Mouse (Mus musculus): ENCODE data around the gene Pitpnc1. TPM values are rescaled to one million over a fixed set of nuclear protein-coding genes. Genes with fewer than 3 reads are reported as not detected.

Pitpnc1 gene
- polyA plus RNA-seq, 1 experiment from 2014 or later: 39.2 TPM

GRCm38 (mm10) chr11:107342432-107342831 lies 128.1 kb downstream of the Pitpnc1 start:
- no peaks in the 10 kb centered on the region for H3K27me3 ChIP-seq
- WGBS: 83% methylated on average over 1 of the region's 1 CpGs
- no peaks in the 10 kb centered on the region for H3K9me3 ChIP-seq
- H3K36me3 ChIP-seq: no peaks in the 10 kb centered on the region
- no peak overlapping the region for H3K4me3 ChIP-seq
- H3K9ac ChIP-seq: no peak overlapping the region
- H3K27ac ChIP-seq (replicated peaks): no peak overlapping the region
- no peak for ATAC-seq (ENCODE audit: low FRiP score, low read depth)
- H3K4me2 ChIP-seq: no peak overlapping the region
- peaks cover 23% of the 10 kb centered on the region for H3K4me1 ChIP-seq (replicated peaks)

- H3K4me2 ChIP-seq: no peak overlapping the region
- peak; percentile 63 for ATAC-seq (ENCODE audit: low FRiP score, low read depth)
- H3K27me3 ChIP-seq: no peaks in the 10 kb centered on the region
- no peaks in the 10 kb centered on the region for H3K9me3 ChIP-seq
- no peak overlapping the region for H3K27ac ChIP-seq (replicated peaks)
- 29% methylated on average over 15 of the region's 15 CpGs for WGBS
- H3K4me1 ChIP-seq (replicated peaks): peaks cover 27% of the 10 kb centered on the region
- H3K9ac ChIP-seq: no peak overlapping the region
- H3K36me3 ChIP-seq: no peaks in the 10 kb centered on the region
- H3K4me3 ChIP-seq: no peak overlapping the region
Measured at GRCm38 (mm10) chr11:107341293-107341692, 129.2 kb downstream of the Pitpnc1 start.

GRCm38 (mm10) chr11:107340793-107341192 lies 129.7 kb downstream of the Pitpnc1 start:
- Histone ChIP-seq H3K4me1 (replicated peaks) (peaks cover 27% of the 10 kb centered on the region), H3K9me3 (no peaks in the 10 kb centered on the region), H3K36me3 (no peaks in the 10 kb centered on the region), H3K4me3 (no peak overlapping the region), H3K27me3 (no peaks in the 10 kb centered on the region), H3K9ac (no peak overlapping the region), H3K4me2 (no peak overlapping the region), H3K27ac (replicated peaks) (no peak overlapping the region)
- ATAC-seq (ENCODE audit: low FRiP score, low read depth): no peak
- WGBS: 26% methylated on average over 2 of the region's 2 CpGs

- 65% methylated on average over 7 of the region's 7 CpGs for WGBS
- Histone ChIP-seq H3K9me3 (no peaks in the 10 kb centered on the region), H3K4me3 (no peak overlapping the region), H3K36me3 (no peaks in the 10 kb centered on the region), H3K9ac (no peak overlapping the region), H3K4me1 (replicated peaks) (peaks cover 27% of the 10 kb centered on the region), H3K4me2 (no peak overlapping the region), H3K27me3 (no peaks in the 10 kb centered on the region), H3K27ac (replicated peaks) (no peak overlapping the region)
- no peak for ATAC-seq (ENCODE audit: low FRiP score, low read depth)
Measured at GRCm38 (mm10) chr11:107339224-107339805, 131.2 kb downstream of the Pitpnc1 start.

GRCm38 (mm10) chr11:107337391-107338148 lies 132.9 kb downstream of the Pitpnc1 start:
- H3K36me3 ChIP-seq: no peaks in the 10 kb centered on the region
- H3K9ac ChIP-seq: no peak overlapping the region
- H3K4me2 ChIP-seq: no peak overlapping the region
- ATAC-seq (ENCODE audit: low FRiP score, low read depth): no peak
- H3K4me1 ChIP-seq (replicated peaks): peaks cover 27% of the 10 kb centered on the region
- H3K27me3 ChIP-seq: no peaks in the 10 kb centered on the region
- H3K9me3 ChIP-seq: no peaks in the 10 kb centered on the region
- WGBS: 42% methylated on average over 18 of the region's 18 CpGs
- no peak overlapping the region for H3K27ac ChIP-seq (replicated peaks)
- no peak overlapping the region for H3K4me3 ChIP-seq

GRCm38 (mm10) chr11:107335756-107336155 lies 134.7 kb downstream of the Pitpnc1 start:
- Histone ChIP-seq H3K9ac (no peak overlapping the region), H3K27ac (replicated peaks) (peak overlapping the region; percentile 3; the same call in 1 of the 2 replicates), H3K36me3 (no peaks in the 10 kb centered on the region), H3K27me3 (no peaks in the 10 kb centered on the region), H3K4me1 (replicated peaks) (peaks cover 20% of the 10 kb centered on the region), H3K4me2 (no peak overlapping the region), H3K4me3 (no peak overlapping the region), H3K9me3 (no peaks in the 10 kb centered on the region)
- no peak; the same call in 1 of the 2 replicates for ATAC-seq (ENCODE audit: low FRiP score, low read depth)
- 63% methylated on average over 11 of the region's 11 CpGs for WGBS

- no peak for ATAC-seq (ENCODE audit: low FRiP score, low read depth)
- peaks cover 17% of the 10 kb centered on the region for H3K4me1 ChIP-seq (replicated peaks)
- H3K9ac ChIP-seq: no peak overlapping the region
- 77% methylated on average over 15 of the region's 15 CpGs for WGBS
- no peaks in the 10 kb centered on the region for H3K27me3 ChIP-seq
- H3K4me2 ChIP-seq: no peak overlapping the region
- no peaks in the 10 kb centered on the region for H3K36me3 ChIP-seq
- H3K9me3 ChIP-seq: no peaks in the 10 kb centered on the region
- no peak overlapping the region for H3K27ac ChIP-seq (replicated peaks)
- H3K4me3 ChIP-seq: no peak overlapping the region
Measured at GRCm38 (mm10) chr11:107334849-107335484, 135.5 kb downstream of the Pitpnc1 start.

- no peaks in the 10 kb centered on the region for H3K9me3 ChIP-seq
- H3K27ac ChIP-seq (replicated peaks): no peak overlapping the region
- no peak overlapping the region for H3K9ac ChIP-seq
- H3K27me3 ChIP-seq: no peaks in the 10 kb centered on the region
- peaks cover 6% of the 10 kb centered on the region; the same call in 1 of the 2 replicates for H3K4me1 ChIP-seq (replicated peaks)
- no peak overlapping the region for H3K4me2 ChIP-seq
- no peak for ATAC-seq (ENCODE audit: low FRiP score, low read depth)
- 98% methylated on average over 3 of the region's 3 CpGs for WGBS
- H3K4me3 ChIP-seq: no peak overlapping the region
- no peaks in the 10 kb centered on the region for H3K36me3 ChIP-seq
Measured at GRCm38 (mm10) chr11:107332905-107333304, 137.6 kb downstream of the Pitpnc1 start.

GRCm38 (mm10) chr11:107332332-107332731 lies 138.2 kb downstream of the Pitpnc1 start:
- 90% methylated on average over 13 of the region's 13 CpGs for WGBS
- Histone ChIP-seq H3K4me2 (no peak overlapping the region), H3K9ac (no peak overlapping the region), H3K36me3 (no peaks in the 10 kb centered on the region), H3K4me3 (no peak overlapping the region), H3K27ac (replicated peaks) (no peak overlapping the region), H3K27me3 (no peaks in the 10 kb centered on the region), H3K4me1 (replicated peaks) (peaks cover 2% of the 10 kb centered on the region; the same call in 1 of the 2 replicates), H3K9me3 (no peaks in the 10 kb centered on the region)
- no peak for ATAC-seq (ENCODE audit: low FRiP score, low read depth)

- no peak overlapping the region for H3K27ac ChIP-seq (replicated peaks)
- WGBS: 86% methylated on average over 2 of the region's 2 CpGs
- no peaks in the 10 kb centered on the region for H3K9me3 ChIP-seq
- H3K36me3 ChIP-seq: no peaks in the 10 kb centered on the region
- H3K9ac ChIP-seq: no peak overlapping the region
- H3K4me2 ChIP-seq: no peak overlapping the region
- ATAC-seq (ENCODE audit: low FRiP score, low read depth): no peak
- peaks cover under 1% of the 10 kb centered on the region for H3K4me1 ChIP-seq (replicated peaks)
- no peaks in the 10 kb centered on the region for H3K27me3 ChIP-seq
- H3K4me3 ChIP-seq: no peak overlapping the region
Measured at GRCm38 (mm10) chr11:107331425-107331824, 139.1 kb downstream of the Pitpnc1 start.

- no peak overlapping the region for H3K4me3 ChIP-seq
- H3K27ac ChIP-seq (replicated peaks): no peak overlapping the region
- WGBS: 75% methylated on average over 10 of the region's 10 CpGs
- H3K9ac ChIP-seq: no peak overlapping the region
- no peaks in the 10 kb centered on the region for H3K9me3 ChIP-seq
- H3K4me2 ChIP-seq: no peak overlapping the region
- no peak for ATAC-seq (ENCODE audit: low FRiP score, low read depth)
- H3K27me3 ChIP-seq: no peaks in the 10 kb centered on the region
- H3K36me3 ChIP-seq: no peaks in the 10 kb centered on the region
- H3K4me1 ChIP-seq (replicated peaks): peaks cover 14% of the 10 kb centered on the region
Measured at GRCm38 (mm10) chr11:107327326-107327725, 143.2 kb downstream of the Pitpnc1 start.
